Mouse (Mus musculus) heart, adult 18-20 months (tissue): Measurements from ENCODE around the gene Ccdc162. TPM values are rescaled to one million over a fixed set of nuclear protein-coding genes. Genes with fewer than 3 reads are reported as not detected.
A peak's percentile ranks its signal among the peaks of the same experiment; 100 is the strongest.

Experiments used
- DNase-seq, 2 experiments: peaks; one replicate each; pipeline ENCODE4 v3.0.0; 2021 to 2022; ENCODE audit warnings: mixed read lengths in 1 of 2
- total RNA-seq, 2 experiments: library from RNA; stranded (reverse); gene quantifications; 2 replicates each; pipeline ENCODE4 v1.2.3; 2021

The Ccdc162 gene
- total RNA-seq, 2 experiments from 2014 or later, result 0.22 to 0.46 TPM

- no peak for DNase-seq
These were observed 140.1 kb downstream of the Ccdc162 start for GRCm38 (mm10) chr10:41576328-41576833.

DNA sequence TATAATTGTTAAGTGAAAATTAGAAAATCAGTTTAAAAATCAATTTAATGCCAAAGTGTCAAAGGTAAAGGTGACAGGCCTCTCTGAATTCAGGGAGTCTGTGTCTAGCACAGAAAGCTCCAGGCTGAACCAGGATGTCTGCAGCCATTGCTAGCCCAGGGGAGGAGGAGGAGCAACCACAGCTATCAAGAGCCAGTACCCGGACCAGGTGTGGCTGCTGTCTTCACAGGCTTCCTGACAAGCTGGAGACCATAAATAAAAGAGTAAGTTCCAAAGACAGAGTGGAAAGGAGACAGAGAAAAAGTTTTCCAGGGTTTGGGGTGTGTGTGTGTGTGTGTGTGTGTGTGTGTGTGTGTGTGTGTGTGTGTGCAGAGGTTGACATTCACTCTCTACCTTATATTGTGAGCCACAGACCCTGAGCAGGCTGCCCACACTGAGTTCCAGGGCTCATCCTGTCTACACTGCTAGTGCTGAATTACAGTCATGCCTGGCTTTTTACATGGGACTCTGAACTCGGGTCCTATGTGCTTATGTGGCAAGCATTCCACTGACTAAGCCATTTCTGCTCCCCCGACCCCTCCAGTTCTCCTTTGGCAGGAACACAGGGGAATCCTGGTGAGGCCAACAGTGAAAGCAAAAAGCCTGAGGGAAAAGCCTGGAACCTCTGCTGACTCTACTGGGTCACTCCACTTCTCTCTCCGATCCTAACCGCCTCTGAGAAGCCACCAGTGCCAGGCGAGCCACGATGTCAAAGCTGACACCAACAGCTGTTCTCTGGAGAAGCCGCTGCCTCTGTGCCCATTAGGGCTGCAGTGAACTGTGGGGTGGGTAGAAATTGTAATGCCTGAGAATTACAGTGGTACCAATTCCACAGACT, 140.7 kb downstream of the Ccdc162 start:
- no peak for DNase-seq

- peak in 1 of 2 experiments; percentile 76 for DNase-seq
These were observed 143.2 kb downstream of the Ccdc162 start for GRCm38 (mm10) chr10:41573190-41573589.

- peak in 1 of 2 experiments; percentile 36 for DNase-seq
These were observed 144.2 kb downstream of the Ccdc162 start for GRCm38 (mm10) chr10:41572274-41572673.

- DNase-seq, result no peak
These were observed 145.4 kb downstream of the Ccdc162 start for GRCm38 (mm10) chr10:41571065-41571464.

- no peak for DNase-seq
These were observed 148.1 kb downstream of the Ccdc162 start for GRCm38 (mm10) chr10:41568306-41568705.

- peak; percentile 61 to 64 for DNase-seq
These were observed 151.3 kb downstream of the Ccdc162 start for GRCm38 (mm10) chr10:41565141-41565540.

- no peak for DNase-seq
These were observed 154.6 kb downstream of the Ccdc162 start for GRCm38 (mm10) chr10:41561701-41562395.

DNA sequence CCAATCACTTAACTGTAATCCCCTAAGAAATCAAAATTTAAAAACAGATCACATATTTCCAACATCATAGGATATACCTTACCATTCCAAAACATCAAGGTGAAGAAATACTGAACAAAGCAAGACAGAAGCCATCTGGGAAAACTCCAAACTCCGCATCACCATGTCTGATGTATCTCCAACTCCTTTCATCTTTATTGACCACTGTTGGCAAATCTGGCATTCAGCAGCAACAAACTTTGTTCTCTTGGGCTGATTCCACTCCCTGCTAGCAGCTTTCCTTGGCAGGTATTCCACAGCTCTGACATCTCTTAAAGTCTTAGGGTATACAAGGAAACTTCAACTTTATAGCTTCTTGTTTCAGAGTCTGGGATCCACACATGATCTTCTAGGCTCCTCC, 158.0 kb downstream of the Ccdc162 start:
- DNase-seq, result no peak

- DNase-seq, result no peak
These were observed 161.4 kb downstream of the Ccdc162 start for GRCm38 (mm10) chr10:41555081-41555480.

- no peak for DNase-seq
These were observed 162.7 kb downstream of the Ccdc162 start for GRCm38 (mm10) chr10:41553711-41554110.

DNA sequence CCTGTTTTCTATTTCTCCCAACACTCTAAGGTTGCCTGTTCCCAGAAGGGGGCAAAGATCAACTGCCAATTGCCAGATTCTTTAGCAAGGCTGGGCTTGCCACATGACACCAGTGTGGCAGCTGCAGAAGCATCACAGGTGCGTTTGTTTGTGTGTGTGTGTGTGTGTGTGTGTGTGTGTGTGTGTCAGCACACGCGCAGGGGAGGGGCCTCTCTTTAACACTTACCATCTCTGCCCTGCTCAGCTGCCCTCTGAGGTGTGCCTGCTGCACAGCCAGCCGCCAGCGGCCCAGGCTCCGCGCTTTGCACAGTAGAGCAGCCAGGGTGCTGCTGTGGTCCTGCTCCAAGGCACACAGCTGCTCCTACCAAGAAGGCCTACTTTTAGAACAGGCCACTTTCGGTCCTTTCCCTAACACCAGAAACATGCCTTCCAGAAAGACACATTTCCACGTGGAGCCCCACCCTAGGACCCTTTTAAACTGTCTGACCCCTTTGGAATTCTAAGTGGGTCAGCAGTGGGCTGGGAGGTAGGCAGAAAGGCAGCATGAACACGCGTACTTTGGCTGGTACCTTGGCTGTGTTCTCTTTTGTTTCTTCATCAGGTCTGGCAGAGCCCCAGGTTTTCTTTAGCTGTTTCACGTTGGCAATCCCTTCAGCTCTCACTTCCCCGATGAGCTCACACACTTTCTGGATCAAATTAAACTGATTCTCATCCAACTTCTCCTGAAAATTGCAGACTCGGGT, 163.4 kb downstream of the Ccdc162 start:
- peak; percentile 65 to 69 for DNase-seq

DNA sequence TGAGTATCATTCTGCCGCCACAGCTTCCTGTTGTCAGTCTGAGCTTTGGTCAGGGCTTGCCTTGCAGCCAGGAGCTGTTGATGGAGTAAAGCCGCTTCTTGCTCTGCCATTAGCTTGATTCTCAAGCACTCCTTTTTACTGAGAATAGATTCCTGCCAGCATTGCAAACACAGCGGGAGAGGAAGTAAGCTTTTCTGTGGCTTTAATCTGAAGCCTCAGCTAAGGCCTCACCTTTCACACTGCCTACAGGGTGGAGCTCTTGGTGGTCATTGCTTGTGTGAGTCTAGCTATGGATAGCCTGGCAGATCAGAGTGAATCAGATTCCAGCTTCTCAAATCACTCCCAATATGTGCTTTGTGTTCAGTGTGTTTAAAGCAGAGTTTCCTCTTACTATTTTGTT, 164.1 kb downstream of the Ccdc162 start:
- no peak for DNase-seq

- peak; percentile 38 to 62 for DNase-seq
These were observed 165.7 kb downstream of the Ccdc162 start for GRCm38 (mm10) chr10:41550711-41551110.

- no peak for DNase-seq
These were observed 169.9 kb downstream of the Ccdc162 start for GRCm38 (mm10) chr10:41546396-41547165.

DNA sequence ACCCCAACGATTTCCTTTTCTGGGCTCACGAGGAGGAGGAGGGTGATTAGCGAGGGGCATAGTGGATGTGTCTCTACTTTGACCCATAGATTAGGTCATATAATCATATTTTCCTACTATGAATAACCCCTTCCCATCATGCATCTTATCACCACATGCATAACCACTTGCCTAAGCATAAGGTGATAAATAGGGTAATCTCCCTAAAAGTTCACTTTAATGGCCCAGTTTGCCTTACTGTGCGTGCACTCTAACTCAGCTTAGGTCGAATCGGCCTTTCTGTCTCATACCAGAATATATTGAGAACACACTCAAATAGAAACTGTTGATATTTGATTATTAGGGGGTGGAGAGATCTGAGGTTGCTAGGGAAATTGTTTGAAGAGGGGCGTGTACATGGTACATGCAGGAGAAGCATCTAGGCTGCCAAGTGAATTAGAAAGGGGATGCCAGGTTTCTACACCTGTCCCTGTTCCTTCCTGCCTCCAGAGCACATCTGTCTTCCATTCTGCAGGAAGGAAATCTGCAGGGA, 171.1 kb downstream of the Ccdc162 start:
- no peak for DNase-seq

- DNase-seq, result no peak
These were observed 171.8 kb downstream of the Ccdc162 start for GRCm38 (mm10) chr10:41544481-41545190.

DNA sequence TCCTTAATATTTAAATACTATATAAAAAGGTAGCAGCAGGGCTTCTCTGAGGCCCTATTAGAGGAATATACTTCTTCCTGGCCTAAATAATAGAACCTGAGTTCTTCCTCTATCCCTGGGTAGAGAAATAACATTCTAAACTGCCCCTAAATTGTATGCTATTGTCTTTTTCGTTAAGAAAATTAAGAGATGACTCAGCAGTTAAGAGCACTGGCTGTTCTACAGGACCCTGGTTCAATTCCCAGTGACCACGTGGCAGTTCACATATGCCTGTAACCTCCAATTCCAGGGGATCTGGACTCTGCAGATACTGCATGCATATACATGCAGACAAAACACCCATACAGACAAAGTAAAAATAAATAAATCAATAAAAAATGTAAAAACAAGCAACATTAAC, 172.6 kb downstream of the Ccdc162 start:
- DNase-seq, result no peak

- DNase-seq, result no peak
These were observed 173.0 kb downstream of the Ccdc162 start for GRCm38 (mm10) chr10:41543439-41543838.

DNA sequence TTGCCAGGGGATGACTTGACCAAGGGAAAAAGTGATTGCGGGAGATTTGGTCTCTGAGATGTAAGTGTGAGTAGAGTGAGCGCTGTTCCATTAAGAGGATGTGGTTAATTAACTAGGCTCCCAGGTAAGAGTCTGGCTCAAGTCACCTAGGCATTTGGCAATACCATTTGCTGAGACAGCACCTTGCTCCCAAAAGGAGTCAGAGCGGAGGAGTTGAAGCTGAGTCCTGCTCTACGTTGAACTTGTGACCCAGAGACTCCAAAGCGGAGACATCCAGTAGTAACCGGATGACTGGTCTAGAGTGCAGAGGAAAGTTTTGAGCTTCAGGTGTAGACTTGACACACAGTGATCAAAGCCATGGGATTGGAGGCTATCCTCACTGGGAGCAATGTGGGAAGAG, 174.4 kb downstream of the Ccdc162 start:
- no peak for DNase-seq

- no peak for DNase-seq
These were observed 177.4 kb downstream of the Ccdc162 start for GRCm38 (mm10) chr10:41538986-41539385.
